Mouse (Mus musculus): ENCODE data around the gene Utrn.

DNA sequence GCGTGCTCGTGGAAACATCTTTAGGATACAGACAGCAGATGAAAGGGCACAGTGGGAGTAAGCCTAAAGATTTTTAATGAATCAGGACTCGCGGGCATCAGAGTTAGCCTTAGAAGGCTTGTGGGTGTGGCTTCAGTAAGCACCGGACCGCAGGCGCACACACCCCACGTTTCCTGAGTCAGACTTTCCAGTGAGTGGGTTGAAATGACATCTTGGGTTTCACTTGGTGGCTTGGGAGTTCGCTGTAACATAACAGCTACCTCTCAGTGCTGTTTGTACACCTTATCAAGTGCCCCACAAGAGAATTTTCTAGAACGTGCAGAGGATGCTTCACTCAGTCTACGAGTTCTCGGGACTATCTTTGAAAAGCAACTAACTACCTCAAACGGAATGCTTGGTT is 19.2 kb upstream of the Utrn start:
- TF ChIP-seq POLR2A (IDR thresholded peaks at IDR 0.05; ENCODE audit: insufficient read depth, low read depth, low read length) (no peak), CTCF (IDR thresholded peaks at IDR 0.05) (no peak)
